Mouse (Mus musculus): Measurements from ENCODE around the gene Nudt8. TPM values are rescaled to one million over a fixed set of nuclear protein-coding genes. Genes with fewer than 3 reads are reported as not detected.
"Not testable (repeated sequence)": the region's sequence is repeated elsewhere in the genome, so short reads cannot be mapped to it uniquely, and the experiment has no call there.

The Nudt8 gene
- total and polyA plus RNA-seq, 2 experiments, result 13.4 to 30.1 TPM

GRCm38 (mm10) chr19:4042124-4042523, 41.7 kb downstream of the Nudt8 start:
- Histone ChIP-seq H3K27me3 (ENCODE audit: control insufficient read depth, insufficient read depth, low read length) (no peaks in the 10 kb centered on the region), H3K4me3 (ENCODE audit: insufficient read depth, low read depth, low read length) (peak overlapping the region; percentile 21; the same call in 1 of the 2 replicates), H3K27ac (replicated peaks; ENCODE audit: insufficient read depth, low read depth, low read length) (no peak overlapping the region), H3K9ac (ENCODE audit: low read depth, low read length) (no peak overlapping the region), H3K36me3 (ENCODE audit: control insufficient read depth, insufficient read depth, low read length) (no peaks in the 10 kb centered on the region), H3K4me1 (ENCODE audit: control insufficient read depth, insufficient read depth, low read length) (peaks cover 16% of the 10 kb centered on the region), H3K79me2 (ENCODE audit: control insufficient read depth, insufficient read depth, low read length) (no peaks in the 10 kb centered on the region)
- TF ChIP-seq CTCF (IDR thresholded peaks at IDR 0.05; ENCODE audit: low read depth, low read length) (no peak), POLR2A (IDR thresholded peaks at IDR 0.05; ENCODE audit: extremely low read depth, insufficient read depth, low read length) (no peak)
- 66% methylated on average over 14 of the region's 14 CpGs for WGBS
- no peak for DNase-seq (ENCODE audit: extremely low read depth, low read depth, low spot score)

- H3K27me3 ChIP-seq (ENCODE audit: control insufficient read depth, insufficient read depth, low read length); H3K36me3 ChIP-seq (ENCODE audit: control insufficient read depth, insufficient read depth, low read length); H3K79me2 ChIP-seq (ENCODE audit: control insufficient read depth, insufficient read depth, low read length); H3K9ac ChIP-seq (ENCODE audit: low read depth, low read length); H3K4me3 ChIP-seq (ENCODE audit: insufficient read depth, low read depth, low read length); DNase-seq (ENCODE audit: extremely low read depth, low read depth, low spot score); H3K27ac ChIP-seq (replicated peaks; ENCODE audit: insufficient read depth, low read depth, low read length): not testable (repeated sequence)
- peaks cover 16% of the 10 kb centered on the region for H3K4me1 ChIP-seq (ENCODE audit: control insufficient read depth, insufficient read depth, low read length)
- 92% methylated on average over 5 of the region's 5 CpGs for WGBS
Measured at GRCm38 (mm10) chr19:4044109-4044508, 43.7 kb downstream of the Nudt8 start.

- H3K27ac ChIP-seq (replicated peaks; ENCODE audit: insufficient read depth, low read depth, low read length), result peak within 1 kb of the TSS; percentile 88
- TF ChIP-seq CTCF (IDR thresholded peaks at IDR 0.05; ENCODE audit: low read depth, low read length) (peak; percentile 66), POLR2A (IDR thresholded peaks at IDR 0.05; ENCODE audit: extremely low read depth, insufficient read depth, low read length) (no peak)
- H3K27me3 ChIP-seq (ENCODE audit: control insufficient read depth, insufficient read depth, low read length), result no peaks in the 10 kb centered on the region
- H3K36me3 ChIP-seq (ENCODE audit: control insufficient read depth, insufficient read depth, low read length), result no peaks in the 10 kb centered on the region
- peak within 1 kb of the TSS; percentile 26 for H3K9ac ChIP-seq (ENCODE audit: low read depth, low read length)
- DNase-seq (ENCODE audit: extremely low read depth, low read depth, low spot score), result peak; percentile 98
- no peak within 1 kb of the TSS for H3K4me3 ChIP-seq (ENCODE audit: insufficient read depth, low read depth, low read length)
- no peaks in the 10 kb centered on the region for H3K79me2 ChIP-seq (ENCODE audit: control insufficient read depth, insufficient read depth, low read length)
- peaks cover 16% of the 10 kb centered on the region for H3K4me1 ChIP-seq (ENCODE audit: control insufficient read depth, insufficient read depth, low read length)
- WGBS, result 15% methylated on average over 16 of the region's 16 CpGs
Measured at GRCm38 (mm10) chr19:4045966-4046865, 45.8 kb downstream of the Nudt8 start, which contains the start of gene Gstp2. TSS of gene Gstp2 (minus strand) at chr19:4046023.

- Histone ChIP-seq H3K27ac (replicated peaks; ENCODE audit: insufficient read depth, low read depth, low read length) (peak overlapping the region; percentile 81), H3K79me2 (ENCODE audit: control insufficient read depth, insufficient read depth, low read length) (no peaks in the 10 kb centered on the region), H3K27me3 (ENCODE audit: control insufficient read depth, insufficient read depth, low read length) (no peaks in the 10 kb centered on the region), H3K4me3 (ENCODE audit: insufficient read depth, low read depth, low read length) (no peak overlapping the region), H3K36me3 (ENCODE audit: control insufficient read depth, insufficient read depth, low read length) (no peaks in the 10 kb centered on the region), H3K4me1 (ENCODE audit: control insufficient read depth, insufficient read depth, low read length) (peaks cover 16% of the 10 kb centered on the region), H3K9ac (ENCODE audit: low read depth, low read length) (no peak overlapping the region)
- DNase-seq (ENCODE audit: extremely low read depth, low read depth, low spot score), result peak; percentile 59
- WGBS, result 58% methylated on average over 8 of the region's 8 CpGs
- TF ChIP-seq CTCF (IDR thresholded peaks at IDR 0.05; ENCODE audit: low read depth, low read length) (no peak), POLR2A (IDR thresholded peaks at IDR 0.05; ENCODE audit: extremely low read depth, insufficient read depth, low read length) (no peak)
Measured at GRCm38 (mm10) chr19:4046866-4047254, 46.5 kb downstream of the Nudt8 start.

GRCm38 (mm10) chr19:4047859-4048258, 47.5 kb downstream of the Nudt8 start:
- no peaks in the 10 kb centered on the region for H3K36me3 ChIP-seq (ENCODE audit: control insufficient read depth, insufficient read depth, low read length)
- peaks cover 16% of the 10 kb centered on the region for H3K4me1 ChIP-seq (ENCODE audit: control insufficient read depth, insufficient read depth, low read length)
- H3K9ac ChIP-seq (ENCODE audit: low read depth, low read length), result no peak overlapping the region
- peak; percentile 77 for DNase-seq (ENCODE audit: extremely low read depth, low read depth, low spot score)
- WGBS, result 25% methylated on average over 4 of the region's 4 CpGs
- no peak overlapping the region for H3K27ac ChIP-seq (replicated peaks; ENCODE audit: insufficient read depth, low read depth, low read length)
- no peak for TF ChIP-seq POLR2A (IDR thresholded peaks at IDR 0.05; ENCODE audit: extremely low read depth, insufficient read depth, low read length)
- peak; percentile 70 for TF ChIP-seq CTCF (IDR thresholded peaks at IDR 0.05; ENCODE audit: low read depth, low read length)
- no peaks in the 10 kb centered on the region for H3K27me3 ChIP-seq (ENCODE audit: control insufficient read depth, insufficient read depth, low read length)
- H3K4me3 ChIP-seq (ENCODE audit: insufficient read depth, low read depth, low read length), result no peak overlapping the region
- no peaks in the 10 kb centered on the region for H3K79me2 ChIP-seq (ENCODE audit: control insufficient read depth, insufficient read depth, low read length)

- H3K27ac ChIP-seq (replicated peaks; ENCODE audit: insufficient read depth, low read depth, low read length); H3K9ac ChIP-seq (ENCODE audit: low read depth, low read length); H3K79me2 ChIP-seq (ENCODE audit: control insufficient read depth, insufficient read depth, low read length); H3K27me3 ChIP-seq (ENCODE audit: control insufficient read depth, insufficient read depth, low read length); DNase-seq (ENCODE audit: extremely low read depth, low read depth, low spot score); H3K4me3 ChIP-seq (ENCODE audit: insufficient read depth, low read depth, low read length); H3K36me3 ChIP-seq (ENCODE audit: control insufficient read depth, insufficient read depth, low read length): not testable (repeated sequence)
- H3K4me1 ChIP-seq (ENCODE audit: control insufficient read depth, insufficient read depth, low read length), result peaks cover 16% of the 10 kb centered on the region
- 85% methylated on average over 5 of the region's 5 CpGs for WGBS
- 0 out of 2 replicates have a peak, but pooled peaks have one; percentile 15 for TF ChIP-seq CTCF (IDR thresholded peaks at IDR 0.05; ENCODE audit: low read depth, low read length)
Measured at GRCm38 (mm10) chr19:4049069-4049468, 48.7 kb downstream of the Nudt8 start.
